Mouse (Mus musculus): ENCODE measurements around the gene Akap12.

DNA sequence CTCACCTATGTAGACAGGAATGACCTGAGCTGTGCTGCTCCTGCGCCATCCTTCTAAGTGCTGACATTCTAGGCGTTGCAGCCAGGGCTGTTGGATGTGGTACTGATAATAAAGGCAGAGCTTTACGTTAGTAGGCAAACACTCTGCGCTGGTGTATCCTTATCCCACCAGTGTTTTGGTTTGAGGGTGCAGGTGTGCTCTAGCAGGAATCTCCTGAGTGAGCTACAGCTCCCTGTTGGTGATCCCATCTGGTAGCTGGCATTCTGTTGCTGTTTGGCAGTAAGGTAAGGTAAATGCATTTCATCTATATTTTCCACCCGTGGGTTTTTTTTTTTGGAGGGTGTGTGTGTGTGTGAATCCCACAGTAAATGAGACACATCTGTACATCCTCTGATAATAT lies 131.9 kb downstream of the Akap12 start:
- TF ChIP-seq POLR2A (IDR thresholded peaks at IDR 0.05; ENCODE audit: control insufficient read depth, extremely low read depth, insufficient read depth, low read length, poor library complexity) (no peak), CTCF (IDR thresholded peaks at IDR 0.05; ENCODE audit: borderline replicate concordance, control insufficient read depth, extremely low read depth, insufficient read depth, low read length, poor library complexity) (no peak)
